Mouse (Mus musculus): Measurements from ENCODE around the gene Sprr2h. TPM values are rescaled to one million over a fixed set of nuclear protein-coding genes. Genes with fewer than 3 reads are reported as not detected.

The Sprr2h gene
- polyA plus RNA-seq, 1 experiment from 2014 or later, result not detected

GRCm38 (mm10) chr3:92417782-92418181, 32.3 kb downstream of the Sprr2h start, which contains the start of gene Sprr2j-ps:
TSS of gene Sprr2j-ps (plus strand) at chr3:92418082.
- no peaks in the 10 kb centered on the region for H3K36me3 ChIP-seq (ENCODE audit: control insufficient read depth, insufficient read depth, low read length)
- WGBS, result 93% methylated on average over 2 of the region's 2 CpGs
- no peak within 1 kb of the TSS for H3K4me3 ChIP-seq (ENCODE audit: low read depth, low read length)
- no peak within 1 kb of the TSS for H3K9ac ChIP-seq (ENCODE audit: low read depth, low read length)
- H3K27ac ChIP-seq (replicated peaks; ENCODE audit: low read depth, low read length), result no peak within 1 kb of the TSS
- H3K27me3 ChIP-seq (replicated peaks; ENCODE audit: control insufficient read depth, insufficient read depth, low read length), result no peaks in the 10 kb centered on the region
- H3K4me1 ChIP-seq (ENCODE audit: control insufficient read depth, insufficient read depth, low read length), result no peaks in the 10 kb centered on the region
- H3K9me3 ChIP-seq (ENCODE audit: control insufficient read depth, low read length), result no peaks in the 10 kb centered on the region
- no peak within 1 kb of the TSS for H3K4me2 ChIP-seq (ENCODE audit: low read depth, low read length)
- DNase-seq (ENCODE audit: low spot score) (no peak), ATAC-seq (ENCODE audit: low read depth) (no peak)

DNA sequence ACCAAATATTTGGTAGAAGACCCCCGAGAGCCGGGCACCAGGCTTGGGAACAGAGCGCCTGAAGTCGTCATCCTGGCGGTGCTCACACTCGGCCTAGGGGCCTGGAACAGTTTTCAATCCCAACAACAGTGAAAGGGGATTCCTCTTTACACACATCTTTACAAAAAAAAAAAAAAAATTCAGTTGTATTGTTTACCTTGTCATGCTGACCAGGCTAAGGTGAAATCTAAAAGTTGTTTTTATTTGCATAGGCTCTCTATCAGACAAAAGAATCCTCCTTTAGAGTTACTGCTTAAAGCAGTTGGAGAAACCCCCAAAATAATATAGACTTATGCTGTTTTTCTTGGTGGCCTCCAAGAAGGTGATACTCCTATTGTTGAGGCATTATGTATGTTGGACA, 43.8 kb downstream of the Sprr2h start, which contains the start of gene Gm9774:
Gm9774 (minus strand) TSS at position 101 of the 400 bp plus-strand sequence.
- Histone ChIP-seq H3K9ac (ENCODE audit: low read depth, low read length) (no peak within 1 kb of the TSS), H3K27ac (replicated peaks; ENCODE audit: low read depth, low read length) (no peak within 1 kb of the TSS), H3K9me3 (ENCODE audit: control insufficient read depth, low read length) (no peaks in the 10 kb centered on the region), H3K4me1 (ENCODE audit: control insufficient read depth, insufficient read depth, low read length) (no peaks in the 10 kb centered on the region), H3K27me3 (replicated peaks; ENCODE audit: control insufficient read depth, insufficient read depth, low read length) (no peaks in the 10 kb centered on the region), H3K4me3 (ENCODE audit: low read depth, low read length) (no peak within 1 kb of the TSS), H3K36me3 (ENCODE audit: control insufficient read depth, insufficient read depth, low read length) (no peaks in the 10 kb centered on the region), H3K4me2 (ENCODE audit: low read depth, low read length) (no peak within 1 kb of the TSS)
- no peak for DNase-seq (ENCODE audit: low spot score)
- WGBS, result 94% methylated on average over 6 of the region's 6 CpGs
- ATAC-seq (ENCODE audit: low read depth), result no peak

GRCm38 (mm10) chr3:92432282-92432681, 46.8 kb downstream of the Sprr2h start, which contains the start of gene Sprr2k:
TSS of gene Sprr2k (plus strand) at chr3:92432582.
- Histone ChIP-seq H3K4me1 (ENCODE audit: control insufficient read depth, insufficient read depth, low read length) (no peaks in the 10 kb centered on the region), H3K27me3 (replicated peaks; ENCODE audit: control insufficient read depth, insufficient read depth, low read length) (no peaks in the 10 kb centered on the region), H3K4me3 (ENCODE audit: low read depth, low read length) (no peak within 1 kb of the TSS), H3K9ac (ENCODE audit: low read depth, low read length) (no peak within 1 kb of the TSS), H3K27ac (replicated peaks; ENCODE audit: low read depth, low read length) (no peak within 1 kb of the TSS), H3K9me3 (ENCODE audit: control insufficient read depth, low read length) (no peaks in the 10 kb centered on the region), H3K36me3 (ENCODE audit: control insufficient read depth, insufficient read depth, low read length) (no peaks in the 10 kb centered on the region), H3K4me2 (ENCODE audit: low read depth, low read length) (no peak within 1 kb of the TSS)
- DNase-seq (ENCODE audit: low spot score), result no peak
- WGBS, result 72% methylated on average over 2 of the region's 2 CpGs
- no peak for ATAC-seq (ENCODE audit: low read depth)

Other genes with a start within 250 kb of the Sprr2h start
- not detected in 2 replicates for gene Lelp1, start 242.9 kb upstream of the Sprr2h start, polyA plus RNA-seq (2014; fragmentation: Nextera tagmentation; extraction: Ambion mirVana)
- gene Sprr2a1, start 169.9 kb upstream of the Sprr2h start, polyA plus RNA-seq (2014; fragmentation: Nextera tagmentation; extraction: Ambion mirVana), result not detected in 2 replicates
- 4.6 and 6.2 TPM in 2 replicates for gene Sprr2a2, start 169.8 kb upstream of the Sprr2h start, polyA plus RNA-seq (2014; fragmentation: Nextera tagmentation; extraction: Ambion mirVana)
- gene Sprr2a3, start 100.3 kb upstream of the Sprr2h start, polyA plus RNA-seq (2014; fragmentation: Nextera tagmentation; extraction: Ambion mirVana), result 0.38 TPM in 1 of 2 replicates, not detected in the other
- not detected in 2 replicates for gene Sprr2b, start 69.1 kb upstream of the Sprr2h start, polyA plus RNA-seq (2014; fragmentation: Nextera tagmentation; extraction: Ambion mirVana)
- not detected in 2 replicates for gene Sprr2d, start 46.5 kb upstream of the Sprr2h start, polyA plus RNA-seq (2014; fragmentation: Nextera tagmentation; extraction: Ambion mirVana)
- gene Sprr2e, start 33.5 kb upstream of the Sprr2h start, polyA plus RNA-seq (2014; fragmentation: Nextera tagmentation; extraction: Ambion mirVana), result not detected in 2 replicates
- not detected in 2 replicates for gene Sprr2f, start 20.5 kb upstream of the Sprr2h start, polyA plus RNA-seq (2014; fragmentation: Nextera tagmentation; extraction: Ambion mirVana)
- gene Sprr2i, start 22.3 kb downstream of the Sprr2h start, polyA plus RNA-seq (2014; fragmentation: Nextera tagmentation; extraction: Ambion mirVana), result not detected in 2 replicates
- not detected in 2 replicates for gene Sprr2j-ps, start 32.4 kb downstream of the Sprr2h start, polyA plus RNA-seq (2014; fragmentation: Nextera tagmentation; extraction: Ambion mirVana)
- gene Gm9774, start 43.7 kb downstream of the Sprr2h start, polyA plus RNA-seq (2014; fragmentation: Nextera tagmentation; extraction: Ambion mirVana), result 6.1 and 6.2 TPM in 2 replicates
- gene Sprr2k, start 46.9 kb downstream of the Sprr2h start, polyA plus RNA-seq (2014; fragmentation: Nextera tagmentation; extraction: Ambion mirVana), result 0.29 TPM in 1 of 2 replicates, not detected in the other
- 3.4 and 12.9 TPM in 2 replicates for gene Sprr1b, start 53.1 kb downstream of the Sprr2h start, polyA plus RNA-seq (2014; fragmentation: Nextera tagmentation; extraction: Ambion mirVana)
- gene Sprr3, start 73.0 kb downstream of the Sprr2h start, polyA plus RNA-seq (2014; fragmentation: Nextera tagmentation; extraction: Ambion mirVana), result 0.45 and 4.9 TPM in 2 replicates
- gene Sprr1a, start 100.2 kb downstream of the Sprr2h start, polyA plus RNA-seq (2014; fragmentation: Nextera tagmentation; extraction: Ambion mirVana), result 28.3 and 67.4 TPM in 2 replicates
- gene Sprr4, start 114.8 kb downstream of the Sprr2h start, polyA plus RNA-seq (2014; fragmentation: Nextera tagmentation; extraction: Ambion mirVana), result not detected in 2 replicates
- 0.89 TPM in 1 of 2 replicates, not detected in the other for gene 2310046K23Rik, start 148.8 kb downstream of the Sprr2h start, polyA plus RNA-seq (2014; fragmentation: Nextera tagmentation; extraction: Ambion mirVana)
- 0.45 and 1.4 TPM in 2 replicates for gene Ivl, start 188.1 kb downstream of the Sprr2h start, polyA plus RNA-seq (2014; fragmentation: Nextera tagmentation; extraction: Ambion mirVana)
- not detected in 2 replicates for gene Smcp, start 203.3 kb downstream of the Sprr2h start, polyA plus RNA-seq (2014; fragmentation: Nextera tagmentation; extraction: Ambion mirVana)
- not detected in 2 replicates for gene 2210017I01Rik, start 221.8 kb downstream of the Sprr2h start, polyA plus RNA-seq (2014; fragmentation: Nextera tagmentation; extraction: Ambion mirVana)
- not detected in 2 replicates for gene Lce6a, start 236.0 kb downstream of the Sprr2h start, polyA plus RNA-seq (2014; fragmentation: Nextera tagmentation; extraction: Ambion mirVana)